Mouse (Mus musculus): ENCODE measurements around the gene Sptb. TPM values are rescaled to one million over a fixed set of nuclear protein-coding genes. Genes with fewer than 3 reads are reported as not detected.
A peak's percentile ranks its signal among the peaks of the same experiment; 100 is the strongest.

The Sptb gene
- polyA plus RNA-seq, 1 experiment from 2014 or later, result 2.4 TPM

GRCm38 (mm10) chr12:76540701-76541221 is 169.6 kb downstream of the Sptb start:
- Histone ChIP-seq H3K36me3 (replicated peaks; ENCODE audit: control insufficient read depth, insufficient read depth, low read depth, low read length) (no peaks in the 10 kb centered on the region), H3K9ac (replicated peaks; ENCODE audit: low read length) (no peak overlapping the region), H3K9me3 (replicated peaks; ENCODE audit: control insufficient read depth, low read length) (no peaks in the 10 kb centered on the region), H3K27me3 (ENCODE audit: control insufficient read depth, insufficient read depth, low read length) (peaks cover 2% of the 10 kb centered on the region; the same call in 1 of the 2 replicates), H3K27ac (replicated peaks; ENCODE audit: low read depth, low read length) (no peak overlapping the region), H3K4me1 (ENCODE audit: control insufficient read depth, insufficient read depth, low read length) (no peaks in the 10 kb centered on the region), H3K4me3 (ENCODE audit: low read depth, low read length) (no peak overlapping the region), H3K4me2 (ENCODE audit: low read depth, low read length) (no peak overlapping the region)
- no peak for ATAC-seq (replicated peaks; ENCODE audit: insufficient number of reproducible peaks, low FRiP score, low TSS enrichment, low read depth)
- DNase-seq (ENCODE audit: low spot score), result no peak
- 78% methylated on average over 10 of the region's 10 CpGs for WGBS

GRCm38 (mm10) chr12:76540169-76540568 is 170.2 kb downstream of the Sptb start:
- no peak for ATAC-seq (replicated peaks; ENCODE audit: insufficient number of reproducible peaks, low FRiP score, low TSS enrichment, low read depth)
- no peak for DNase-seq (ENCODE audit: low spot score)
- Histone ChIP-seq H3K27ac (replicated peaks; ENCODE audit: low read depth, low read length) (no peak overlapping the region), H3K4me1 (ENCODE audit: control insufficient read depth, insufficient read depth, low read length) (no peaks in the 10 kb centered on the region), H3K27me3 (ENCODE audit: control insufficient read depth, insufficient read depth, low read length) (no peaks in the 10 kb centered on the region; the same call in 1 of the 2 replicates), H3K9me3 (replicated peaks; ENCODE audit: control insufficient read depth, low read length) (no peaks in the 10 kb centered on the region), H3K36me3 (replicated peaks; ENCODE audit: control insufficient read depth, insufficient read depth, low read depth, low read length) (no peaks in the 10 kb centered on the region), H3K4me2 (ENCODE audit: low read depth, low read length) (no peak overlapping the region), H3K9ac (replicated peaks; ENCODE audit: low read length) (no peak overlapping the region), H3K4me3 (ENCODE audit: low read depth, low read length) (no peak overlapping the region)
- 90% methylated on average over 3 of the region's 3 CpGs for WGBS

GRCm38 (mm10) chr12:76537434-76537833 is 172.9 kb downstream of the Sptb start:
- WGBS, result 92% methylated on average over 8 of the region's 8 CpGs
- Histone ChIP-seq H3K9ac (replicated peaks; ENCODE audit: low read length) (no peak overlapping the region), H3K4me1 (ENCODE audit: control insufficient read depth, insufficient read depth, low read length) (no peaks in the 10 kb centered on the region), H3K4me2 (ENCODE audit: low read depth, low read length) (no peak overlapping the region), H3K36me3 (replicated peaks; ENCODE audit: control insufficient read depth, insufficient read depth, low read depth, low read length) (no peaks in the 10 kb centered on the region), H3K27ac (replicated peaks; ENCODE audit: low read depth, low read length) (no peak overlapping the region), H3K27me3 (ENCODE audit: control insufficient read depth, insufficient read depth, low read length) (peaks cover 9% of the 10 kb centered on the region), H3K9me3 (replicated peaks; ENCODE audit: control insufficient read depth, low read length) (no peaks in the 10 kb centered on the region), H3K4me3 (ENCODE audit: low read depth, low read length) (no peak overlapping the region)
- ATAC-seq (replicated peaks; ENCODE audit: insufficient number of reproducible peaks, low FRiP score, low TSS enrichment, low read depth) (no peak), DNase-seq (ENCODE audit: low spot score) (no peak)

GRCm38 (mm10) chr12:76536591-76537153 is 173.7 kb downstream of the Sptb start:
- WGBS, result 81% methylated on average over 8 of the region's 8 CpGs
- no peak overlapping the region for H3K27ac ChIP-seq (replicated peaks; ENCODE audit: low read depth, low read length)

GRCm38 (mm10) chr12:76535471-76535900 is 174.9 kb downstream of the Sptb start:
- no peak overlapping the region for H3K27ac ChIP-seq (replicated peaks; ENCODE audit: low read depth, low read length)
- ATAC-seq (replicated peaks; ENCODE audit: insufficient number of reproducible peaks, low FRiP score, low TSS enrichment, low read depth), result no peak; the same call in 1 of the 2 replicates
- H3K27me3 ChIP-seq (ENCODE audit: control insufficient read depth, insufficient read depth, low read length), result peaks cover 20% of the 10 kb centered on the region
- H3K36me3 ChIP-seq (replicated peaks; ENCODE audit: control insufficient read depth, insufficient read depth, low read depth, low read length), result no peaks in the 10 kb centered on the region
- no peak for DNase-seq (ENCODE audit: low spot score)
- no peak overlapping the region for H3K4me3 ChIP-seq (ENCODE audit: low read depth, low read length)
- no peak overlapping the region for H3K9ac ChIP-seq (replicated peaks; ENCODE audit: low read length)
- WGBS, result 24% methylated on average over 9 of the region's 9 CpGs
- no peak overlapping the region for H3K4me2 ChIP-seq (ENCODE audit: low read depth, low read length)
- no peaks in the 10 kb centered on the region for H3K4me1 ChIP-seq (ENCODE audit: control insufficient read depth, insufficient read depth, low read length)
- H3K9me3 ChIP-seq (replicated peaks; ENCODE audit: control insufficient read depth, low read length), result no peaks in the 10 kb centered on the region

More at GRCm38 (mm10) chr12:76536591-76537153, 173.7 kb downstream of the Sptb start:
- ATAC-seq (replicated peaks; ENCODE audit: insufficient number of reproducible peaks, low FRiP score, low TSS enrichment, low read depth), result no peak
- Histone ChIP-seq H3K4me1 (ENCODE audit: control insufficient read depth, insufficient read depth, low read length) (no peaks in the 10 kb centered on the region), H3K27me3 (ENCODE audit: control insufficient read depth, insufficient read depth, low read length) (peaks cover 14% of the 10 kb centered on the region), H3K4me2 (ENCODE audit: low read depth, low read length) (no peak overlapping the region), H3K9ac (replicated peaks; ENCODE audit: low read length) (no peak overlapping the region), H3K36me3 (replicated peaks; ENCODE audit: control insufficient read depth, insufficient read depth, low read depth, low read length) (no peaks in the 10 kb centered on the region), H3K4me3 (ENCODE audit: low read depth, low read length) (no peak overlapping the region), H3K9me3 (replicated peaks; ENCODE audit: control insufficient read depth, low read length) (no peaks in the 10 kb centered on the region)
- DNase-seq (ENCODE audit: low spot score), result no peak

GRCm38 (mm10) chr12:76534641-76535283 is 175.6 kb downstream of the Sptb start:
- H3K9ac ChIP-seq (replicated peaks; ENCODE audit: low read length), result no peak overlapping the region
- peak overlapping the region; percentile 48 for H3K4me3 ChIP-seq (ENCODE audit: low read depth, low read length)
- DNase-seq (ENCODE audit: low spot score), result no peak

GRCm38 (mm10) chr12:76534233-76534632 is 176.1 kb downstream of the Sptb start:
- Histone ChIP-seq H3K9ac (replicated peaks; ENCODE audit: low read length) (peak overlapping the region; percentile 53), H3K4me3 (ENCODE audit: low read depth, low read length) (peak overlapping the region; percentile 48), H3K4me2 (ENCODE audit: low read depth, low read length) (peak overlapping the region; percentile 69), H3K27ac (replicated peaks; ENCODE audit: low read depth, low read length) (no peak overlapping the region), H3K27me3 (ENCODE audit: control insufficient read depth, insufficient read depth, low read length) (peaks cover 21% of the 10 kb centered on the region), H3K4me1 (ENCODE audit: control insufficient read depth, insufficient read depth, low read length) (no peaks in the 10 kb centered on the region), H3K36me3 (replicated peaks; ENCODE audit: control insufficient read depth, insufficient read depth, low read depth, low read length) (no peaks in the 10 kb centered on the region), H3K9me3 (replicated peaks; ENCODE audit: control insufficient read depth, low read length) (no peaks in the 10 kb centered on the region)
- DNase-seq (ENCODE audit: low spot score) (peak; percentile 18), ATAC-seq (replicated peaks; ENCODE audit: insufficient number of reproducible peaks, low FRiP score, low TSS enrichment, low read depth) (no peak)
- 2% methylated on average over 11 of the region's 11 CpGs for WGBS

More at GRCm38 (mm10) chr12:76534641-76535283, 175.6 kb downstream of the Sptb start:
- ATAC-seq (replicated peaks; ENCODE audit: insufficient number of reproducible peaks, low FRiP score, low TSS enrichment, low read depth), result no peak
- H3K27me3 ChIP-seq (ENCODE audit: control insufficient read depth, insufficient read depth, low read length), result peaks cover 21% of the 10 kb centered on the region
- H3K4me1 ChIP-seq (ENCODE audit: control insufficient read depth, insufficient read depth, low read length), result no peaks in the 10 kb centered on the region
- no peak overlapping the region for H3K27ac ChIP-seq (replicated peaks; ENCODE audit: low read depth, low read length)
- no peaks in the 10 kb centered on the region for H3K36me3 ChIP-seq (replicated peaks; ENCODE audit: control insufficient read depth, insufficient read depth, low read depth, low read length)
- H3K9me3 ChIP-seq (replicated peaks; ENCODE audit: control insufficient read depth, low read length), result no peaks in the 10 kb centered on the region
- H3K4me2 ChIP-seq (ENCODE audit: low read depth, low read length), result peak overlapping the region; percentile 20; the same call in 1 of the 2 replicates
- 16% methylated on average over 9 of the region's 9 CpGs for WGBS

All from embryonic facial prominence, embryonic 11.5 days (tissue).